Mouse (Mus musculus) heart, embryonic 13.5 days (tissue): ENCODE data around the gene Jun. TPM values are rescaled to one million over a fixed set of nuclear protein-coding genes. Genes with fewer than 3 reads are reported as not detected.

Experiments
- ATAC-seq: fragments of 200-750 bp; cut with Nextera tagmentation; 2 replicates; pipeline ENCODE4 v1.8.0; 2017; ENCODE audit warnings: moderate TSS enrichment; ENCODE audit not compliant: insufficient number of reproducible peaks, low FRiP score, low TSS enrichment; ENCODE audit errors: extremely low read depth
- H3K27ac ChIP-seq: fragments of 300-500 bp; sonication (generic); replicated peaks from 2 replicates; pipeline ENCODE4 v1.5.1; 2015; ENCODE audit warnings: moderate library complexity, mild to moderate bottlenecking, inconsistent platforms
- H3K27me3 ChIP-seq: fragments of 300-500 bp; sonication (generic); replicated peaks from 2 replicates; pipeline ENCODE4 v1.6.1; 2015; ENCODE audit warnings: mild to moderate bottlenecking, inconsistent platforms
- H3K36me3 ChIP-seq: fragments of 300-500 bp; sonication (generic); 2 replicates; pipeline ENCODE4 v1.6.1; 2015; ENCODE audit warnings: mild to moderate bottlenecking, inconsistent platforms
- H3K4me1 ChIP-seq: fragments of 300-500 bp; sonication (generic); 2 replicates; pipeline ENCODE4 v1.6.1; 2015; ENCODE audit warnings: inconsistent platforms
- H3K4me2 ChIP-seq: fragments of 300-500 bp; sonication (generic); 2 replicates; pipeline ENCODE4 v1.6.1; 2015; ENCODE audit warnings: inconsistent platforms, mild to moderate bottlenecking, moderate library complexity
- H3K4me3 ChIP-seq: fragments of 300-500 bp; sonication (generic); 2 replicates; pipeline ENCODE4 v1.5.1; 2015; ENCODE audit warnings: moderate library complexity, mild to moderate bottlenecking, inconsistent platforms
- H3K9ac ChIP-seq: fragments of 300-500 bp; sonication (generic); 2 replicates; pipeline ENCODE4 v1.6.1; 2015; ENCODE audit warnings: inconsistent platforms, mild to moderate bottlenecking, moderate library complexity
- H3K9me3 ChIP-seq: fragments of 300-500 bp; sonication (generic); 2 replicates; pipeline ENCODE4 v1.6.1; 2016; ENCODE audit warnings: inconsistent platforms
- WGBS: fragments of 180-500 bp; shearing (Covaris S2); methylation state at CpG from one replicate; pipeline ENCODE4 v1.1.7; 2015; ENCODE audit warnings: mixed read lengths; 5-methylcytosine and 5-hydroxymethylcytosine counted together
- polyA plus RNA-seq: library from polyadenylated mRNA; unstranded; fragments of >200 nt; fragmentation: Nextera tagmentation; extraction: Ambion mirVana; gene quantifications from 2 replicates; pipeline ENCODE4 v1.2.1, GENCODE M21; 2015

The Jun gene
- polyA plus RNA-seq, 1 experiment from 2014 or later, result 67.7 TPM

DNA sequence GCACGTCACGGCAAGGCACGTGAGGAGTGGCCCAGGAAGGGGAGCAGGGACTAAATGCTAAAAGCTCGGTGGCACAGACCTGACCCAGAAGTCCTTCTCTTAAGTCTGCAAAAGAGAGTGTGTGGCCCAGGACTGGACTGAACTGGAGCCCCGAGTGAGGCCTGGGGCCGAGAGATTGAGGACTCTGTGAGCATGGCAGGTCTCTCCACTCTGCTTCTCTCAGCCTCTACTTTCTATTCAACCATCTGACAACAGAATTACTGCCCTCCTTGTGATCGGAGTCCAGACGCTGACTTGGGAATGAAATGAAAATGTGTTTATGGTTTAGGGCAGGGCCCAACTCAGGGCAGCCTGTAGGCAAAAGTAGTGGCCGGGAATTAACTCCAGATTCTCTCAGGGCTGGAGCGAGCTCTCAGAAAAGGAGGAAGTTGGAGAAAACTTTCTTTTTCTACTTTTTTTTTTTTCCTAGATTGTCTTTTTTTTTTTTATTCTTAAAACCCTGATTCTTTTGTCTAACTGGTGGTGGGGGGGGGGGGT, 21.3 kb upstream of the Jun start:
- Histone ChIP-seq H3K4me2 (no peak overlapping the region), H3K4me3 (no peak overlapping the region), H3K36me3 (no peaks in the 10 kb centered on the region), H3K4me1 (no peaks in the 10 kb centered on the region), H3K9me3 (no peaks in the 10 kb centered on the region), H3K27me3 (no peaks in the 10 kb centered on the region), H3K27ac (no peak overlapping the region), H3K9ac (peak overlapping the region; percentile 14; the same call in 1 of the 2 replicates)
- no peak for ATAC-seq
- 68% methylated on average over 10 of the region's 10 CpGs for WGBS

DNA sequence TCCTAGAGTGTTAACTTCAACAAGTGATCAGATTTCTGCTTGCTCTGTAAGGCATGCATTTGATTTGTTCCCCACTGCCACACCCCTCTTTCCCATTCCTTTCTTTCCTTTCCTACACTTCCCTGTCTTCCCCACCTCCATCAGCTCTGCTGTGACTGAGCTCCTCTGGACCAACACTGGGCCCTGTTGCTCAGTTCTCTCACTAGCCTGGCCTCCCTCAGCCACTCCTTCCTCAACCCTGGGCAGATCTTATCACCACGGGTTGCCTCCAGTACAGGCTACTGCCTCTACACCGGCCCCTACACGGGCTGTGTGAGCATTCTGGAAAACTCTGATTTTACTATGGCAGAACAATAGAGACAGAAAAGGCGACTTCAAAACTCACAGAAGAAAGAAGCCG, 18.4 kb upstream of the Jun start:
- H3K4me2 ChIP-seq, result no peak overlapping the region
- H3K27me3 ChIP-seq, result no peaks in the 10 kb centered on the region
- H3K36me3 ChIP-seq, result no peaks in the 10 kb centered on the region
- H3K9me3 ChIP-seq, result no peaks in the 10 kb centered on the region
- 57% methylated on average over 5 of the region's 5 CpGs for WGBS
- ATAC-seq, result no peak
- H3K27ac ChIP-seq, result no peak overlapping the region
- no peak overlapping the region for H3K4me3 ChIP-seq
- H3K9ac ChIP-seq, result no peak overlapping the region
- no peaks in the 10 kb centered on the region for H3K4me1 ChIP-seq

- 77% methylated on average over 8 of the region's 8 CpGs for WGBS
- H3K4me3 ChIP-seq, result no peak overlapping the region
- H3K27me3 ChIP-seq, result no peaks in the 10 kb centered on the region
- no peaks in the 10 kb centered on the region for H3K4me1 ChIP-seq
- H3K4me2 ChIP-seq, result no peak overlapping the region
- H3K9ac ChIP-seq, result no peak overlapping the region
- H3K36me3 ChIP-seq, result no peaks in the 10 kb centered on the region
- no peak; the same call in 1 of the 2 replicates for ATAC-seq
- no peaks in the 10 kb centered on the region for H3K9me3 ChIP-seq
- H3K27ac ChIP-seq, result no peak overlapping the region
These were observed 16.3 kb upstream of the Jun start for GRCm38 (mm10) chr4:95068045-95068948.

DNA sequence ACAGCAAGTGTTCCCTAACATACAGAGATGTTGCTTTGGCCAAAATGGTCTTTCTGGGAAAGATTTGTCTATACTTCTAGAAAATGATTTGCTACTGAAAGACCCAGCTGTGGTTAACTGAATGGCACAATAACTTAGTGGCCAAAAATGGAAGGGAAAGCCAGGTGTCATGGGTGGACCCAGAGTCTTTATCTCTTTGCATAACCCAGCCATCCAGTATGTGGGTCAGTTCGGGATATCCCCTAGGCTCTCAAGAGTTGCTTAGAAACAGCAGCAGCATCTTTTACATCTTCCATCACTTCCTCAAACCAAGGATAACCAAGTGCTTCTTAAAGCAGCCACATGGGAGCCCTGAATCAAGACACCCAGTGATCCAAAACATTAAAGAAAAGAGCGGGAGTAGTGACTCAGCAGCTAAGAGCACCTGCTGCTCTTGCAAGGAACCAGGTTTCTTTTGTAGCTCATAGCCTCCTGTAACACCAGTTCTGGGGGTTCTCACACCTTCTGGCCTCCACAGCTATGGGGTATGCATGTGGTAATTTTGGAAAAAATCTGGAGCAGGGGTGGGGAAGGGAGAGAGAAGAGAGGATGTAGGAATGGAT, 11.7 kb upstream of the Jun start:
- H3K9ac ChIP-seq, result no peak overlapping the region
- no peaks in the 10 kb centered on the region for H3K27me3 ChIP-seq
- no peaks in the 10 kb centered on the region for H3K9me3 ChIP-seq
- H3K4me2 ChIP-seq, result no peak overlapping the region
- no peaks in the 10 kb centered on the region; the same call in 1 of the 2 replicates for H3K4me1 ChIP-seq
- WGBS, result 73% methylated on average over 2 of the region's 2 CpGs
- ATAC-seq, result no peak
- no peak overlapping the region for H3K27ac ChIP-seq
- no peak overlapping the region for H3K4me3 ChIP-seq
- no peaks in the 10 kb centered on the region for H3K36me3 ChIP-seq

DNA sequence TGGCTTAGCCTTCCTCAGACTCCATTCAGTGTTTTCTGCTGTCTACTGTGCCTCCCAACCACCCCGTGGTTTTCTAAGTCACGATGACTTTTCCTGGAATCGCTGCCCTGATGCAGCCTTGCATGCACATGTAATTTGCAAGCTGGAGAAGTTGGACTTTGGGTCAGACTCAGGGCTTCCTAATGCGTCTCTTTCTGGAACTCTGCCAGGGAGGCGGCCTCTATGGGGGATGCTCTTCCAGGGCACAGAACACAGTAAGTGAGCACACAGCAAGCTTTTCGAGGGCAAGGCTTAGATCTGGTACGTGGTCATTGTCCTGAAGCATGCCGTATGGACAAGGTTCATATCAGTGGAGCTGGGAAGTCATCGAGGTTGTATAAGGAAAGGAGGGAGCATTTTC, 10.9 kb upstream of the Jun start:
- Histone ChIP-seq H3K27ac (no peak overlapping the region), H3K9ac (no peak overlapping the region), H3K36me3 (no peaks in the 10 kb centered on the region), H3K4me3 (no peak overlapping the region), H3K27me3 (no peaks in the 10 kb centered on the region), H3K4me2 (no peak overlapping the region), H3K4me1 (no peaks in the 10 kb centered on the region; the same call in 1 of the 2 replicates), H3K9me3 (no peaks in the 10 kb centered on the region)
- WGBS, result 72% methylated on average over 9 of the region's 9 CpGs
- no peak for ATAC-seq

DNA sequence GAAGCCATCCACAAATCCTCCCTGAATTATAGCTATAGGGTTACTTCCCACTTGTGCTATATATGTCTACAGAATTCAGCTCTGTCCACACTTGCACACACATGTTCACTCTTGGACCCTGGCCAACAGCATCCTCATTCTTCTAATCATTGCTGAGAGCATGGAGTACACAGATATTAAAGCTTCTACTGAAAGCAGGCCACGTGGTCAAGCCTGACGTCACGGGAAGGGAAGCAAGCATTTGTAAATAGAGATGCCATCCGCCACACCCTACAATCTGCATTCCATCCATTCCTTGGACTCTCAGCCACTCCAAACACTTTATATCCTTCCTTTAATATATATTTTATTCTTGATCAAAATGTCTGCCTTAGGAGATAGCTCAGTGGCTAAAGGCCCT, 5.2 kb upstream of the Jun start:
- H3K4me3 ChIP-seq, result no peak overlapping the region
- peaks cover 14% of the 10 kb centered on the region for H3K4me1 ChIP-seq

GRCm38 (mm10) chr4:95055276-95055675, 3.3 kb upstream of the Jun start:
- ATAC-seq, result no peak
- H3K9ac ChIP-seq, result no peak overlapping the region
- H3K27ac ChIP-seq, result no peak overlapping the region
- no peaks in the 10 kb centered on the region for H3K36me3 ChIP-seq
- WGBS, result 71% methylated on average over 1 of the region's 1 CpGs
- no peaks in the 10 kb centered on the region for H3K9me3 ChIP-seq
- no peaks in the 10 kb centered on the region for H3K27me3 ChIP-seq
- H3K4me2 ChIP-seq, result no peak overlapping the region
- no peak overlapping the region for H3K4me3 ChIP-seq
- peaks cover 14% of the 10 kb centered on the region for H3K4me1 ChIP-seq

More for the DNA sequence above, 5.2 kb upstream of the Jun start:
- H3K4me2 ChIP-seq, result no peak overlapping the region
- no peak overlapping the region for H3K9ac ChIP-seq
- no peak for ATAC-seq
- 58% methylated on average over 4 of the region's 4 CpGs for WGBS
- H3K36me3 ChIP-seq, result no peaks in the 10 kb centered on the region
- no peak overlapping the region for H3K27ac ChIP-seq
- no peaks in the 10 kb centered on the region for H3K27me3 ChIP-seq
- H3K9me3 ChIP-seq, result no peaks in the 10 kb centered on the region

- H3K4me3 ChIP-seq, result peak overlapping the region; percentile 78; the same call in 1 of the 2 replicates
- no peaks in the 10 kb centered on the region for H3K9me3 ChIP-seq
- H3K27me3 ChIP-seq, result no peaks in the 10 kb centered on the region
- WGBS, result 55% methylated on average over 4 of the region's 4 CpGs
- no peak for ATAC-seq
- peak overlapping the region; percentile 100; the same call in 1 of the 2 replicates for H3K27ac ChIP-seq
- H3K36me3 ChIP-seq, result no peaks in the 10 kb centered on the region
- peak overlapping the region; percentile 90 for H3K4me2 ChIP-seq
- peaks cover 15% of the 10 kb centered on the region for H3K4me1 ChIP-seq
- peak overlapping the region; percentile 65 for H3K9ac ChIP-seq
These were observed 2.3 kb upstream of the Jun start for GRCm38 (mm10) chr4:95054336-95054735.

GRCm38 (mm10) chr4:95053791-95054117, 1.7 kb upstream of the Jun start:
- Histone ChIP-seq H3K9ac (peak overlapping the region; percentile 93), H3K4me3 (peak overlapping the region; percentile 78), H3K27me3 (no peaks in the 10 kb centered on the region), H3K4me1 (peaks cover 20% of the 10 kb centered on the region), H3K9me3 (no peaks in the 10 kb centered on the region), H3K4me2 (peak overlapping the region; percentile 90), H3K27ac (peak overlapping the region; percentile 100), H3K36me3 (no peaks in the 10 kb centered on the region)
- ATAC-seq, result no peak
- under 1% methylated on average over 6 of the region's 6 CpGs for WGBS

GRCm38 (mm10) chr4:95053041-95053790, 1.2 kb upstream of the Jun start:
- H3K4me3 ChIP-seq, result peak overlapping the region; percentile 78
- no peaks in the 10 kb centered on the region; the same call in 1 of the 2 replicates for H3K36me3 ChIP-seq
- peak overlapping the region; percentile 93 for H3K9ac ChIP-seq
- H3K27me3 ChIP-seq, result no peaks in the 10 kb centered on the region
- peak overlapping the region; percentile 90 for H3K4me2 ChIP-seq
- peaks cover 26% of the 10 kb centered on the region for H3K4me1 ChIP-seq
- ATAC-seq, result peak; percentile 33
- WGBS, result under 1% methylated on average over 29 of the region's 29 CpGs
- peak overlapping the region; percentile 100 for H3K27ac ChIP-seq
- H3K9me3 ChIP-seq, result no peaks in the 10 kb centered on the region

- Histone ChIP-seq H3K4me3 (peak overlapping the region; percentile 78), H3K4me1 (peaks cover 30% of the 10 kb centered on the region), H3K4me2 (peak overlapping the region; percentile 90), H3K27ac (peak overlapping the region; percentile 100), H3K27me3 (no peaks in the 10 kb centered on the region), H3K9me3 (no peaks in the 10 kb centered on the region), H3K36me3 (no peaks in the 10 kb centered on the region; the same call in 1 of the 2 replicates), H3K9ac (peak overlapping the region; percentile 99)
- no peak for ATAC-seq
- under 1% methylated on average over 54 of the region's 54 CpGs for WGBS
These were observed 631 bp downstream of the Jun start for GRCm38 (mm10) chr4:95051311-95051871.
